Mouse (Mus musculus): ENCODE results near the gene Csmd2.

The Csmd2 gene

GRCm38 (mm10) chr4:128615761-128616160, 628.1 kb downstream of the Csmd2 start:
- no peak for DNase-seq (ENCODE audit: low spot score)
